Mouse (Mus musculus): ENCODE data around the gene Lin7b. TPM values are rescaled to one million over a fixed set of nuclear protein-coding genes. Genes with fewer than 3 reads are reported as not detected.

Lin7b gene
- polyA plus RNA-seq, 1 experiment = 1.0 TPM

- DNase-seq = no peak
- Histone ChIP-seq H3K27me3 (ENCODE audit: control insufficient read depth, insufficient read depth, low read length) (peaks cover 3% of the 10 kb centered on the region; the same call in 1 of the 2 replicates), H3K36me3 (ENCODE audit: control insufficient read depth, insufficient read depth, low read length) (no peaks in the 10 kb centered on the region), H3K4me1 (replicated peaks; ENCODE audit: control insufficient read depth, insufficient read depth, low read length) (0 out of 2 replicates have a peak, but pooled peaks cover under 1% of the 10 kb centered on the region), H3K27ac (ENCODE audit: control insufficient read depth, insufficient read depth, low read length) (no peak overlapping the region), H3K4me3 (ENCODE audit: control insufficient read depth, insufficient read depth, low read length) (no peak overlapping the region)
- TF ChIP-seq CTCF (IDR thresholded peaks at IDR 0.05; ENCODE audit: borderline replicate concordance, control insufficient read depth, extremely low read depth, insufficient read depth, low read length, poor library complexity) (no peak), POLR2A (IDR thresholded peaks at IDR 0.05; ENCODE audit: control insufficient read depth, extremely low read depth, insufficient read depth, low read length, poor library complexity) (no peak)
- 65% methylated on average over 13 of the region's 13 CpGs for WGBS
These were observed 14.3 kb downstream of the Lin7b start for GRCm38 (mm10) chr7:45356087-45356486.

- Histone ChIP-seq H3K36me3 (ENCODE audit: control insufficient read depth, insufficient read depth, low read length) (no peaks in the 10 kb centered on the region), H3K4me3 (ENCODE audit: control insufficient read depth, insufficient read depth, low read length) (no peak overlapping the region), H3K27me3 (ENCODE audit: control insufficient read depth, insufficient read depth, low read length) (peaks cover 2% of the 10 kb centered on the region; the same call in 1 of the 2 replicates), H3K4me1 (replicated peaks; ENCODE audit: control insufficient read depth, insufficient read depth, low read length) (no peaks in the 10 kb centered on the region), H3K27ac (ENCODE audit: control insufficient read depth, insufficient read depth, low read length) (no peak overlapping the region)
- DNase-seq = no peak
- 78% methylated on average over 15 of the region's 15 CpGs for WGBS
- no peak for TF ChIP-seq CTCF (IDR thresholded peaks at IDR 0.05; ENCODE audit: borderline replicate concordance, control insufficient read depth, extremely low read depth, insufficient read depth, low read length, poor library complexity)
- no peak for TF ChIP-seq POLR2A (IDR thresholded peaks at IDR 0.05; ENCODE audit: control insufficient read depth, extremely low read depth, insufficient read depth, low read length, poor library complexity)
These were observed 14.9 kb downstream of the Lin7b start for GRCm38 (mm10) chr7:45355318-45356020.

DNA sequence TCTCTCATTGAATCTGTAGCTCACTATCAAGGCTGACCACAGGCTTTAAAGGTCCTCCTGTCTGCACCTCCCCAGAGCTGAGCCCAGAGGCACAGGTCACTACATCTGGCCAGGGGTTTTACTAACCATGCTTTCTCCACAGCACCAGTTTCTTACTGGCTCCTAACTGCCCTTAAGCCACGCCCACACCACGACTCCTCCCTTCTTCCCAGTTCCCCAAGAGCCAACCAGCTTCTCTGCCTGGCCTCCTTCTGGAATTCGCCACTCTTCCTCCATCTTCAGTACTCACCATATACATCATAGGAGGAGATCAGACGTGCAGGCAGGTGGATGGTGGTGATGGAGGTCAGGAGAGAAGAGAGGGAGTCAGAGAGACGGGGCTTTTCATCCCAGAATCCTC lies 17.3 kb downstream of the Lin7b start:
- Histone ChIP-seq H3K27ac (ENCODE audit: control insufficient read depth, insufficient read depth, low read length) (no peak overlapping the region), H3K4me1 (replicated peaks; ENCODE audit: control insufficient read depth, insufficient read depth, low read length) (no peaks in the 10 kb centered on the region), H3K4me3 (ENCODE audit: control insufficient read depth, insufficient read depth, low read length) (no peak overlapping the region), H3K36me3 (ENCODE audit: control insufficient read depth, insufficient read depth, low read length) (no peaks in the 10 kb centered on the region), H3K27me3 (ENCODE audit: control insufficient read depth, insufficient read depth, low read length) (no peaks in the 10 kb centered on the region)
- TF ChIP-seq CTCF (IDR thresholded peaks at IDR 0.05; ENCODE audit: borderline replicate concordance, control insufficient read depth, extremely low read depth, insufficient read depth, low read length, poor library complexity) (no peak), POLR2A (IDR thresholded peaks at IDR 0.05; ENCODE audit: control insufficient read depth, extremely low read depth, insufficient read depth, low read length, poor library complexity) (no peak)
- WGBS = 62% methylated on average over 5 of the region's 5 CpGs
- no peak for DNase-seq

- Histone ChIP-seq H3K4me3 (ENCODE audit: control insufficient read depth, insufficient read depth, low read length) (no peak overlapping the region), H3K4me1 (replicated peaks; ENCODE audit: control insufficient read depth, insufficient read depth, low read length) (0 out of 2 replicates have a peak, but pooled peaks cover 2% of the 10 kb centered on the region), H3K36me3 (ENCODE audit: control insufficient read depth, insufficient read depth, low read length) (no peaks in the 10 kb centered on the region), H3K27ac (ENCODE audit: control insufficient read depth, insufficient read depth, low read length) (no peak overlapping the region), H3K27me3 (ENCODE audit: control insufficient read depth, insufficient read depth, low read length) (no peaks in the 10 kb centered on the region)
- 63% methylated on average over 13 of the region's 13 CpGs for WGBS
- TF ChIP-seq POLR2A (IDR thresholded peaks at IDR 0.05; ENCODE audit: control insufficient read depth, extremely low read depth, insufficient read depth, low read length, poor library complexity) (no peak), CTCF (IDR thresholded peaks at IDR 0.05; ENCODE audit: borderline replicate concordance, control insufficient read depth, extremely low read depth, insufficient read depth, low read length, poor library complexity) (no peak)
- DNase-seq = no peak
These were observed 23.5 kb downstream of the Lin7b start for GRCm38 (mm10) chr7:45346905-45347304.

- peaks cover 9% of the 10 kb centered on the region; the same call in 1 of the 2 replicates for H3K27me3 ChIP-seq (ENCODE audit: control insufficient read depth, insufficient read depth, low read length)
- TF ChIP-seq POLR2A (IDR thresholded peaks at IDR 0.05; ENCODE audit: control insufficient read depth, extremely low read depth, insufficient read depth, low read length, poor library complexity) = no peak
- TF ChIP-seq CTCF (IDR thresholded peaks at IDR 0.05; ENCODE audit: borderline replicate concordance, control insufficient read depth, extremely low read depth, insufficient read depth, low read length, poor library complexity) = peak; percentile 36; the same call in 1 of the 2 replicates
- H3K4me3 ChIP-seq (ENCODE audit: control insufficient read depth, insufficient read depth, low read length) = no peak overlapping the region
- no peak overlapping the region for H3K27ac ChIP-seq (ENCODE audit: control insufficient read depth, insufficient read depth, low read length)
- 32% methylated on average over 13 of the region's 13 CpGs for WGBS
- H3K4me1 ChIP-seq (replicated peaks; ENCODE audit: control insufficient read depth, insufficient read depth, low read length) = peaks cover 19% of the 10 kb centered on the region
- no peak for DNase-seq
- no peaks in the 10 kb centered on the region for H3K36me3 ChIP-seq (ENCODE audit: control insufficient read depth, insufficient read depth, low read length)
These were observed 26.8 kb downstream of the Lin7b start for GRCm38 (mm10) chr7:45343543-45343942.

GRCm38 (mm10) chr7:45342081-45342480 lies 28.3 kb downstream of the Lin7b start:
- Histone ChIP-seq H3K27me3 (ENCODE audit: control insufficient read depth, insufficient read depth, low read length) (peaks cover 12% of the 10 kb centered on the region; the same call in 1 of the 2 replicates), H3K4me1 (replicated peaks; ENCODE audit: control insufficient read depth, insufficient read depth, low read length) (peaks cover 27% of the 10 kb centered on the region), H3K36me3 (ENCODE audit: control insufficient read depth, insufficient read depth, low read length) (no peaks in the 10 kb centered on the region), H3K4me3 (ENCODE audit: control insufficient read depth, insufficient read depth, low read length) (no peak overlapping the region), H3K27ac (ENCODE audit: control insufficient read depth, insufficient read depth, low read length) (no peak overlapping the region)
- DNase-seq = no peak
- 94% methylated on average over 11 of the region's 11 CpGs for WGBS
- no peak for TF ChIP-seq CTCF (IDR thresholded peaks at IDR 0.05; ENCODE audit: borderline replicate concordance, control insufficient read depth, extremely low read depth, insufficient read depth, low read length, poor library complexity)
- no peak for TF ChIP-seq POLR2A (IDR thresholded peaks at IDR 0.05; ENCODE audit: control insufficient read depth, extremely low read depth, insufficient read depth, low read length, poor library complexity)

Measured in thymus, adult 2 months (tissue).